Mouse (Mus musculus): ENCODE results near the gene Col15a1.

Col15a1 gene

DNA sequence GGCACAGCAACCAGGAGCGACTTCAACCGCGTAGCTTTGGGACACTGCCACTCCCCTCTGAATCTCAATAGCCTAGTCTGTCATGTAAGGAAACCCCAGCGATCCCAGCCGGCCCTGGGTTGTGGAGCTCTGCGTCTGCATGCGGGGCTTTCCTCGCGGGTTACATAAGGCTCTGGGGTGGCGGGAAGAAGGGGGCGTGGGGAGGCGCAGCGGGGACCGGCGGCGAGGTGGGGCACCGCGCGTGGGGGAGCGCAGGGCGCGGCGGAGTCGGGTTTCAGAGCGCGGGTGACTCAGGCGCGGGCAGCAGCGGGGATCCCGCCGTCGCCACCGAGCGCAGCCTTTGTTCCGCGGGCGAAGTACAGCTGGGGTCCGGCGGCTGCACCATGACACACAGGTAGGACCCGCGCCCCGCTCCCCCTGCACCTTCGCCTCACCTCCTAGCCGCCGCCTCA is at the start of gene Col15a1:
Gene Col15a1 (plus strand): TSS at position 193 of the 452 bp plus-strand sequence.
- DNase-seq, result no peak

DNA sequence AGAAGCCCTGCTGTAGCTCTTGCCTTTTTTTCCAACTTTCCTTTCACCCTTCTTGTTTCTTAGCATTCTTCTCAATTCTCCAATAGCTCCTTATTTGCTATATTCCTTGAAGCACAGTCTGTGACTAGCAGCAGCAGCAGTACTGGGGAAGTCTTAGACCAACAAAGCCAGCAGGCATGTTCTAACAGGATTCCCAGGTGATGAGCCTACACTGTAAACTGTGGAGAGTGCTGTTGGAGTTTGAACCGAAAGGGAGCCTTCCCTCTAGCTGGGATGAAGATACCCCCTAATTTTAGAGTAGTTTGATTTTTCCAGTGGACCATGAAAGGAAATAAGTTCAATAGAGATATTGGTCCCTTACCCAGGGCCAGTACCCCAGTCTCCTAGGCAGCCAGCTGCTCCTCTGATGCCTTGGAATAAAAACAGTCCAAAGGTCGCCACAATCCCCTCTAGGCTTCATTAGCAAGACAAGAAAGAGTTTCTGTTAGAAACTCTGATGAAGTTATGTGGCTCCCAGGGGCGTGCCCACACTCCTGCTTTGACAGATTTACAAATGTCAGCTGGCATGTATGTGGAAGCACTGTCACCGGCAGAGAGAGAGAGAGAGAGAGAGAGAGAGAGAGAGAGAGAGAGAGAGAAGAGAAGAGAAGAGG is 46.7 kb upstream of the Col15a1 start:
- DNase-seq, result no peak

DNA sequence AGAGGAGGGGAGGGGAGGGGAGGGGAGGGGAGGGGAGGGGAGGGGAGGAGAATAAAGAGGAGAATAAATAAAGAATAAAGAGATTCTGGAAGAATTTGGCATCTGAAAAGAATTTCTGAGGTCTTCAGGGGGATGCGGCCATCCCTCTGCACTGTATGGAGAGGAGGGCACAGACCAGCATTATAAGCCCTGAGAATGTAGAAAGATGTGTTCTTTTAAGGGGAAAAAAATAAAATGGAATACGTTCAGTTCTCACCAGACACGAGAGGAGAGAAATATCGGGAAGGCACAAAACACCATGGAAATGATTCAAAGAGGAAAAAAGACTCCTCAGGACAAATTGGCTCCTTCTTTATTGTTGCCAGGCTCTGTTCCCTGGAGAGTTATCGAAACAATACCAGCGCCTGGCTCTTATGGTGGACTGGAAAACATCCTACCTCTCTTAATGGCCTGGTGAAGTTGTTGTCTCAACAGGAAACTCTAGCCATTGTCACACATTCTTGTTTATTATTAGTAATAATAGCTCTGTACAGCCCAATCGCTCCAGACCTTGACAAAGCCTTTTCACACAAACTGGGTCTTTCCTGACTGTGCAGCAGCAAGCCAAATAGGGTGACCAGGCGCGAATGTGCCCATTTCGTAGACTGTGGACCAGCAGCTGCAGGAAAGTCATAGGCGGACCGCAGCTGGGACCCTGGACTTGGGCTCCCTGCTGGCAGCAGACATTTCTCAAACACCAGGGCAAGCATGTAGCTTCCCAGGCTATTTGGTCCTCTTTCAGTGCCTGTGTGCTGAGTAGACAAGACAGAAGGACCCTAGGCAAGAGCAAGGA is 46.0 kb upstream of the Col15a1 start:
- no peak for DNase-seq

DNA sequence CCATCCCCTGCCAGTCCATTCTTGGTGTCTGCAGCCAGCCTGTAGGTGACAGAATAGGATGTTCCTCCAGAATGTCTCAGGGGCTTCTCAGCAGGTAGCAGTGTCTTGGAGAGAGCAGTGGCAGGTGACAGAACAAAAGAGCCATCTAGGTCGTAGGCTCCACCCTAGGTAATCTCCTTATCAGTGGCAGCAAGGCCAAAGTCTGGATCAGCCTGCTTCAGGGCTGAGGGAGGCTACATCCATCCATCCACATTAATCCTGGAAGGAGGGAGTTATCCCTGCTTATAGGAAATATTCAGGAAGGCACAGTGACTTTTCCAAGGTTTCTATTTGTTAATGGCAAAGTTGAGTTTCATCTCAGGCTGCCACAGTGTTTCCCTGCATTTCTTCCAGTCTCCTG is 35.6 kb upstream of the Col15a1 start:
- DNase-seq, result no peak

DNA sequence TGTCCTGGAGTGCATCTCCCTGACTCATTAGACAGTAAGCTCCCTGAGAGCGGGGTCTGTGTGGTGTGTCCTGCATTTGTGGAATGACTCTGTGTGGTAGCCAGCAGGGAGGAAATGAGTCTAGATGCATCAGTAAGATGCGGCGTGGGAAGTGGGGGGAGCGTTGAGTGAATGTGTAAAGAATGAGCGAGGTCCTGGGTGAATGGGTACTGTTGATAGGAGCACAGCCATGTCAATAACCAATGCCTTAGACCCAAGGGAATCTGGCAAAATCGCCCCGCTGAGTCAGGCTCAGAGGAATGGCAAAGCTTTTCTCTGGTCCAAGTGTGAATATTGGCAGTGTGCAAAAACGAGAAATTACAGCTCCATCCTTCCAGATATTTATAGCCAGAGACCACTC is 30.9 kb upstream of the Col15a1 start:
- DNase-seq, result no peak

DNA sequence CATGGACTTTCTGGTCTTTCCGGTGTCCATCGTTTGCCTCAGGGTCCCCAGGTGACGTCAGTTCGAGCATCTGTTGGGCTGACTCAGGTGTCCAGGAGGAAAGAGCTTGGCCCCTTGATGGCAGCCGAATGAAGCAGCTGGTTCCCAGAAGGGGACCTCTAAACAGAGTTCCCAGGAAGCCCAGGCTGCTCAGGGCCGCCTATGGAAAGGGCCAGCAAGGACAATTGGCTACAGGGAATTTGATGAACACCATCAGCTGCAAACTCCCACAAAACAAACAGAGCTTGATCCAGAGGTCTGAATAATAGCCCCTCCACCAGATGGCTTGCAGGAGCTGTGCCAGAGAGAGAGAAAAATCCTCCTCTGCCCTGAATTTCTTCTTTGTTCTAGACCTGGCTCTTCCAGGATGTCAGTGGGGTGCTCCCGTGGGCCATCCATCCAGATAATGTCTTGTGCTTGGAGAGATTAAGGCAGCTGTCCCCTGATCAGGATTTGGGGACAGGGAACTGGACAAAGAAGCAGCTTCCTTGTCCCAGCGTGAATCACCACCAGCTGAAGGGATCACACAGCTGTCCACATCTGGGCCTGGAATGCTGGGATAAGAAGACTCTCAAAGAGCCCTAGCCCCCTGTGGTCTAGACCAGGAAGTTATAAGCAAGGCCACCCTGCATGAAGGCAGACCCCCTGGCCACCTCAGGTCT is 29.6 kb upstream of the Col15a1 start:
- no peak for DNase-seq

DNA sequence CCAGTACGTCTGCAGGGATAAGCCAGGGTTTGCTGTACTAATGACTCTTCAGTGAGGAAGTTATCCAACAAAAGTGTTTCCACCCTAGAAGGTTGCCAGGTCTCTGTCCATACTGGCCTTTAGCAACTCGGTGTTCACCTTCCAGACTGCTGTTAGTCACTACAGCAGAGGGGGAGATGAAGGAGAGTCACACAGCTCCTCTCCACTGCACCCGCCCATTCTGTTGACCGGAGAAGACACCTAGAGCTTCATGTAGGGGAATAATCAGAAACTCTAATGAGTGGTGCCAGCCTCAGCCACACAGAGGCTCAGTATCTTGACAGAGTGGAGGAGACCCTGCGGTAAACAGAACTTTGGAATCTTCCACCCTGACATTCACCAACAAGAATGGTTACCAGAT is 28.4 kb upstream of the Col15a1 start:
- DNase-seq, result no peak

DNA sequence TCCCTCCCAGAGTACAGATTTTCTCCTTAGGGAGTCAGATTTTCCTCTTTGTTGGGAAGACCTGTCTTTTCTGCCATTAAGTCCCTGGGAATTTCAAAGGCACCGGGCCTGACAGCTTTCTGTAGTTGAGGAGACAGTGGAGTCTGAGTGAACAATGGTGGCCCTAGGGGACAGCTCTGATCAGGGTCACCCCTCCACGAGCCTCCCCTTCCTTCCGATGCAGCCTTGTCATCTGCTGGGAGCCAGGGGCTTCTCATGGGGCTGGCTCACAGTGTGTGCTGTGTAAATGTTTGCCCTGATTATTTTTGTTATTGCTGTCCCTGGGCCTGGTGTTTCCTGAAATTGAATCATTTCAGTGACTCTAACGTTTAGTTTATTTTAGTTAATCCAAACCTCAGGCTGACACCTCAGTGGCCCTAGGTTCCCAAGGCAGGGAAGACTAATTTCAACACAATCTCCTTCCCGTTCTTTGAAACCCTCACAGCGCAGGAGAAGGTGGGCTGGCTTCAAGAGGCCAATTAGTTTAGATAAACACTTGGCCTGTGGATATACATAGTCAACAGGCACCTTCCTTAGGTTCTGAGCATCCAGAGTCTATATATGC is 23.8 kb upstream of the Col15a1 start:
- DNase-seq, result no peak

DNA sequence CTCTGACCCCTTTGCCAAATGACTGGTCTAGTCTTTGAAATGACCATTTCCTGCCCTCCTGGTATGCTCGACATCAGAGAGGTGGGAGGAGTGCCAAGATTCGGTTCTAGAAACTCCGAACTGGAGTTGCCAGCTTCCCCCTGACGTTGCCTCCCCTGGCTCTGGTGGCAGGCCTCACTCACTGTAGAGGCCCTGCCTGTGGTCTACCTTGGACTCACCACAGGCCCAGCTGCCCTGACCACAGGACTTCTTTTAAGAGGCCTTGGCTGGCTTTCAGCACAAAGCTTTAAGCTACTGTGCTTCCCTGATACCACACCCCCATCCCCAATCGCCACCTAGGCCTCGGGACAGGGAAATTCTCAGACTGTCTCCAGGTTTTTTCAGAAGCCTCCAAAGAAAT is 21.4 kb upstream of the Col15a1 start:
- no peak for DNase-seq

DNA sequence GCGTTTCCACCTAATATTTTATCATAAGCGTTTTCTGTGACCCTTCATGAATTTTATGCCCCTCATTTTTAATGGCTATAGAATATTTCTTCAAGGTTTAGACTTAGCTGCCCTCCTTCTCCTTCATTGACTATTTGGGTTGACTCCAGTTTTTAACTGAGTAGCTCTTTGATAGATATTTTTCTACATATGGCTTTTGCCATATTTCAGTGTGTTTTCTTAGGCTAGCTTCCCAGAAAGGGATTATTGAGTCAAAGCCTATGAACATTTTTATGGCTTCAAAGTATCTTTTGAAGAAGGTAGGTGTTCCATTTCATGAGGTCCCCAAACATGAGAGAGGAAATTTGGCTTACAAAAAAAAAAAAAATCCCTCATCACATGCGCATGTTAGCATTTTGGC is 11.8 kb upstream of the Col15a1 start:
- DNase-seq, result no peak

DNA sequence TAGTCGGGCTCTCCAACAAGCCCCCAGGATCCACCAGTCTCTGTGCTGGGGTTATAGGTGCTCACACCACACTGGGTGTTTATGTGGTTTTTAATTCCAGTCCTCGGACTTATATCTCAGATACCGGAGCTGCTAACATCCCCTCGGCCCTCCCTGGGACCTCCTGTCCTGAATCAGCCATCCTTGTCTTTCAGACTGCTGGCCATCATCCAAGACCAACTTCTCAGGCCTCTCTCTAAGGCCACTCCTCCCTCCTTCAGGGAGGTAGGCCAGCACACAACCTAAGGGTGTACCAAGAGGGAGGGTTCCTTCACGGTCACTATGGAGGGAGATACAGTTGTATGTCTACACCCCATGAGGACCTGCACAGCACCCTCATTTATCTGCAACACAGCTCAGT is 4.3 kb upstream of the Col15a1 start:
- no peak for DNase-seq

DNA sequence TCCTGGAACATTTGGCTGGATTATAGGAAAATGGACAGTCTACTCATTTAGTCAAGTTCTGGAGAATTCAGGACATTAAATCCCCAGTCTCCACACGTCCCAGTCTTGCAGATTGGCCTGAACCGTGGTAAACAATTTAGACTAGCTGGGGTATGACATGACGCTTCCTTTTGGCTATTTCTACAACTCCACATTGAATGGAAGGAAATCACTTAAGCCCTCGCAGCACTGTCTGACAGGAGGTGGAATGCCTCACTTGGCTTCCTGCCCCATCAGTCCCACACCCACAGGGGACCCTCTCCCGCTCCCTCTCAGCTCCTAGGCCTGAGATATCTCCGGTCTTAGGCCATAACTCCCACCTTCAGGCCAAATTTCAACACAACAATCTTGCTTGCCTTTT is 2.1 kb upstream of the Col15a1 start:
- DNase-seq, result no peak

DNA sequence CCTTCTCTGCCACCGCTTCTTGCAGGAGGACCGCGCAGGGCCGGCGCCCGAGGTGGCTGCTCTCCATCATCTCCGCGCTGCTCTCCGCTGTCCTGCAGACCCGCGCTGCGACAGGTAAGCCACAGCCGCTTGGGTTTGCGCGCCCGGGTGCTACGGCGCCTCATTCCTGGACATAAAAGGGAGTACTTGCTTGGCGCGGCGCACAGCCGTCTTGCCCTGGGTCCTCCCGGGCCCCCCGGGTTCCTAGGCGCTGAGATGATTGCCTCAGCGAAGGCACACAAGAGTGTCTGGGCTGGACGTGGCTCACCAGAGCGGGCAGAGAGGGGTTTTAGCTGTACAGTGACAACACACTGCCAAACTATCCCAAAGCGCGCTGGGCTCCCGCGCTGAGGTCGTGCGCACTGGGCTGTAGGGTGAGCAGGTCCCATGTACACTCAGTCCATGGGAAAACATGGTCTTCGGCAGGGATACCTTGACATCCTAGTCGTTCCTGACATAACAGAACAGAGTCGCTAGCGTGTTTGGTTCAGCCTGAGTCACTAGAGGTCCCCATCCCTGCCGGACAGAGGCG is 545 bp downstream of the Col15a1 start:
- no peak for DNase-seq

DNA sequence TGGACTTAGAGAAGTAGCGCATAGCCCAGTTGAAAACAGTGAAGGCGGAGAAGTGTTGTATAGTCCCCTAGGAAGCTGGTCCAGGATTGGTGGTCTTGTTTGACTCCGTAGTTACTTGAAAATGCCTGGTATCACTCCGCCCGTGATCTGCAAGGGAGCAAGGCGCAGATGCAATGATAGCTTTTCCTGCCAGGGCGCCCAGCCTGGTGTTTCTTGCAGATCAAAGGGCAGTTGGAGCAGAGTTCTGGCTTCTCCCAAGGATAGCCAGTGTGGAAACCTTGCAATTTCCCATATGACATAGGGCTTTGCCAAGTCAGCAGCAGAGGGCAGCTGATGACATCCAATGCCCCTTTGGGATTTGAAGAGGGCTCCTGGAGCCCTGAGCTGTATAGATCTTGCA is 1.5 kb downstream of the Col15a1 start:
- no peak for DNase-seq

DNA sequence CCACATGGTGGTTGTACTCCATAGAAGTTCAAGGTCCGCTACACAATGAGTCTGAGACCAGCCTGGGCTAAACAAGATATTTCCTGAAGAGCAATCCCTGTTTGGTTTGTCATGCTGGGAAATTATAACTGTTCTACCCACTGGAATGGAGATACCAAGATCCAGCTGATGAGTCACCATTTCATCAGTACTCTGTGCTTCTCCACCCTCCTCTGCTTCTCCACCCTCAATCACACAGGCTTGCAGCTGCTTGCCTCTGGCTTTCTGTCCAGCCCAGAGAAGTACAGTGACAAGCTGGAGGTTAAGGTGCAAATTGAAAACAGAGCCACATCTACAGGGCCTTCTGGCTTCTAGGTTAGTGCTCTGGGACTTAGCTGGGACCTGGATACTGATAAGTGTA is 10.9 kb downstream of the Col15a1 start:
- DNase-seq, result no peak

DNA sequence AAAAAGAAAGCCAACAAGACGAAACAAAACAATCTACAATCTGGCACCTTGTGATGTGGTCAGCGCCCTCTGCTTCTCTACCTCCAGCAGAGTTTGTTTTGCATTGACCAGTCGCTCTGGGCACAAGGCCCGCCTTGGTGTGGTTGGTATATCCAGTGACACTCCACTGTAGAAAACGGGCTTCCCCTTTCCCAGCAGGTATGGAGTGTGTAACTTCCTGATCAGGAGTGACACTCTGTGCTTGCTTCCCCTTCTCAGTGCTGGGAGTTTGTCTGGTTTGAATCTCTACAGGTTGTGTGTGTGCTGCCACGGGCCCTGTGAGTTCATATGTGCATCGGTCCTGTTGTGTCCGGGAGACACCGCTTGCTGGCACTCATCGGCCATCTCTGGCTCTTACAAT is 11.4 kb downstream of the Col15a1 start:
- DNase-seq, result no peak

DNA sequence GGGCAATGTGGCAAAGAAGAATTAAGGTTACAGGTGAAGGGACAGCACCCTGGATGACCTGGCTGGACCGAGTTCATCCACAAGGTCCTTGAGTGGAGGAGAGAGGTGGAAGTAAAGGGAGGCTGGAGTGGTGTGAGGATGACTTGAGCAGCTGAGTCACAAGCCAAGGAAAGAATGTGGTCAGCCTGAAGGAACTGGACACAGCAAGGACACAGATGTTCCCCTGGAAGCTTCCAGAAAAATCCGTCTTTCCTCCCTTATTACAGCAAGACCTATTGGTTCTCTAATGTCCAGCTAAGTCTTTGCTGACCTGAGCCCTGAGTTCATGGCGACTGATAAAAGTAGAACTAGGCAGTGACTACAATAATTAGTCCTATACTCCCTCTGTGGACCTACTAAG is 12.6 kb downstream of the Col15a1 start:
- no peak for DNase-seq

DNA sequence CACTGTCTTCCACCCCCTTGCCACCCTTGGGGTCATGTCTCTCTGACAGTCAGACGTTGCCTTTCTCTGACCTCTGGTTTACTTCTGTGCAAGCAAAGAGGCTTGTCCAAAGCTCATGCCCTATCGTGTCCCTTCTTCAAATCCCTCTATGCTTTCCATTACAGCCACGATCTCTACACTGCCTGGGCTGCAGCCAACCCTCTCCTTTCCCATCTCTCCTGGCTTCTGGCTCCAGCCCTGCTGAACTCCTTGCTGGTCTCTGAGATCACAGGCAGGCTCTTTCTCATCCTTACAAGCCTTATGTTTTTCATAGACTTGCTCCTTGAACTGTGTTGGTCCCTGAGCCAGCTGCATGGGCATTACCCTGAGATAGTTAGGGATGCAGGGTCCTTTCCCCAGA is 14.2 kb downstream of the Col15a1 start:
- DNase-seq, result no peak

DNA sequence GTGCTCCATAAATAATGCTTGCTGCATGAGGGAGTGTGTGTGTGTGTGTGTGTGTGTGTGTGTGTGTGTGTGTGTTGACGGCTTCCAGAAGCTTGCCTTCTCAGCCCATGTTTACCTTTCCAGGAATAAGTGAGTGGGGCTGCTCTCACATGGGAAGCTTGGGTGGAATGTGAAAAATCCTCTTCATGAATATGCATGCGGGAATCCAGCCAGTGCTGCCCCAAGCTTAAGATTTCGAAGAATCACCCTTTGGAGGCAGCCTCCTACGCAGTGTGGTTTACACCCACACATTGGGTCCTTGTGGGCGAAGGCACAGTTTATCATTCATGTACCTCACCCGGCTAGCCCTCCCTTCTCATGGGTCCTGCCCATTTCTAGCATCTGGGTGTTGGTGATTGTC is 18.0 kb downstream of the Col15a1 start:
- no peak for DNase-seq

DNA sequence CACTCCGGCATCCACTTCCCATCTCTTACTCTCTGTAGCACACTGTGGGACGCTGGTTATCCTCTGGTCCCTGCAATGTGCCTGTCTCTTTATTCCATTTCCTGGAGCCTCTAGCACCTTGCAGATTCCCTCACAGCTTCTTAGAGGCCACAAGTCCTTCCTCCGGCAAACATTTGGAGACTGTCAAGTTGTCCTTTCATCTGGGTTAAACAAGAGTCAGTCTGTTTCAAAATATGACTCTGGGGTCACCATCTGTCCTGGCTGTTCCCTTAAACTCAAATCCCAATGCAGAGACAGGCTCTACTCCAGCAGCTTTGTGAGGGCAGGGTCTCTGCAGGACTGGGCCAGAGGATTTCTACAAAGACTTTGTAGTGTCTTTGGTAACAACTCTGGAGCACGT is 19.1 kb downstream of the Col15a1 start:
- no peak for DNase-seq

DNA sequence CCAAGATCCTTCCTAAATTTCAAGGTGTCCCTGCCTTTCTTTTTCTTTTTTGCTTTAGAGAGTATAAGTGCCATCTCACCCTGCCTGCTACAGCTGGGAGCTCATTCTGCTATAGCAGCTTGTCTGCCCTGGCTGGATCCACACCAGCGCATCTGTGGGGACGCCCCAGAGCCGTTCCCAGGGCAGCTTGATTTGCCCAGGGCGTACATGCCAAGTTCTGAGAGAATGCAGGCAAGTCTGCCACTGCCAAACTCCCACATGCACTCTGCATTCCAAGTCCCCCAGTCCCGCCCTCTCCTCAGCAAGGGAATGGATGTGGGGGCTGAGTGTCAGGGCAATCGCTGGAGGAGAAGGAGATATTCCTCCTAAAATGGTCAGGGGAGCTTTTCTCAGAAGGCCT is 19.8 kb downstream of the Col15a1 start:
- no peak for DNase-seq

DNA sequence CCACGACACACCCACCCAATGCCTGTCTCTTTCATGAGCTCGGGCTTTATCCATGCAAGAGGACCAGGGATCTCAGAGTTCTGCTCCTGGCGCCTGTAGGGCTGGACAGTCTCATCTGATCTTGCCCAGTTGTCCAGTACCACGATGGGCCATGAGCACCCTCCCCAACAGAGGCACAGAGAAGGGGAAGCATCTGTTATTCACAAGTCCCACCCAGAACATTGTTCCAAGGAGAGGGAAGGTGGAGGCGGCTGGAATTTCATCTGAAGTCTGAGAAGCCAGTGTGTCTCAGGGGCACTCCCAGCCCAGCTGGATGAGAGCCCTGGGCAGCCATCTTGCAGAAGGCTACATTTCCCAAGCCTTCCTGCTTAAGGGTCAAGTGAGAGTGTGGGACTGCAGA is 21.0 kb downstream of the Col15a1 start:
- no peak for DNase-seq

DNA sequence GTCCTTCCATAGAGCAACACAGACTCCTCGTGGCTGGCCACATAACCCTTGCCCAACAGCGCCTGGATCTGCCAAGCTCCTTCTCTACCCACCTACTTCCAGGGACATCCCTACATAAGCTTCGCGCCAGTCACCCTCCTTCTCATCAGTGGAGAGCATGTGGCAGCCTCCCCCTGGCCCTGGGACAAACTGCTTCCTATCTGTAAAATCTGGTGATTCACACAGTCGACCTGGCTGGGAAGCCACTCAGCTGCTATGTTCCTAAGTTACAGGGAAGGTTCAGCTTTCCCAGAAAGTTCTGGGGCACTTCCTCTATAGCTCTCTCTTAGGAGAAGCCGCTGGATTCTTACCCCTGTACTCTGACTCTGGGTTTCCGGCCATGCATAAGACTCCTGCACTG is 22.5 kb downstream of the Col15a1 start:
- no peak for DNase-seq
